Mouse (Mus musculus): ENCODE results near the gene Dcaf5.

Gene Dcaf5

DNA sequence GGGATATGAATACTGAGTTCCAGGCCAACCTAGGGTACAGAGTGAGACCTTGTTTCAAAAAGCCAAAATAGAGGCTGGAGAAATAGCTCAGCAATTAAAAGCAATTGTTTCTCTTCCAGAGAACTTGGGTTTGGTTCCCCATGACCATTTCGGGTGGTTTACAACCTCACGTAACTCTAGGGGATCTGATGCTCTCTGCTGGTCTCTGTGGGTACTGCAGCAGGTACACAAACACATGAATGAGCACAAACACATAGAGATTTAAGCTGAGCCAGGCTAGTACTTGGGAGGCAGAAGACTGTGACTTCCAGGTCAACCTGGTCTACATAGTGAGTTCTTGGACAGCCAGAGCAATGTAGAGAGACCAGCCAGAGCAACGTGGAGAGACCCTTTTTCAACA lies 28.6 kb downstream of the Dcaf5 start:
- DNase-seq (ENCODE audit: low spot score in 2 of 2) = no peak

DNA sequence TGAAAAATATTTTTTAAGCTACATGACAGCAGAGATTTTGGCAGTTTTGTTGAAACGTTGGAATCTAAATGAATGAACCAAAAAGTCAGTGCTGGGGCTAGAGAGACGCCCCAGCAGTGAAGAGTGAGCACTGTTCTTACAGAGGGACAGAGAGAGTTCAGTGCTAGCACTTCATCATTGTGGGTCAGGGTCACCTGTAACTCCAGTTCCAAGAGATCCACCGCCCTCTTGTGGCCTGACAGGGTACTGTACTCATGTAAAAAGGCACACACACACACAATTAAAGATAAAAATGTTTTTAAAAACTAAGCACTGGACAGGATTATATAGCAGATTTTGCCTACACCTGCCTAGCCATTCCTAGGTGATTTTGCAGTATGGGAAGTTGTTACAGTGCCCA lies 29.8 kb downstream of the Dcaf5 start:
- no peak for DNase-seq (ENCODE audit: low spot score in 2 of 2)

DNA sequence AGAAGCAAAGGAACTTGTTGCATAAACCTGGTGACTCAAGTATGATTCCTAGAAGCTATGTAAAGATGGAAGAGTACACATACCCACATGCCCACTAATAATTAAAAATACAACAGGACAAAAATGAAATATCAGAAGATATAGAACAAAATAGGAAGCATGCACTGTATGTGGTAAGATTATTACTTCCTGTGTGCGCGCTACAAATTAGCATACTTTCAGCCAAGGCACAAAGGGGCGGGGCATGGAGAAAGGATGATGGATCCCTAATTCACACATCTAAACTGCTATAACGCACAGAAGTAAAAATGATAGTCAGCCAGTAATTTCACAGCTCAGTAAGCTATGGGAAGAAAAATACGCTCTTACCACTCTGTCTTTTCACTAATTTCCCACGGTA lies 32.3 kb downstream of the Dcaf5 start:
- DNase-seq (ENCODE audit: low spot score in 2 of 2) = no peak

DNA sequence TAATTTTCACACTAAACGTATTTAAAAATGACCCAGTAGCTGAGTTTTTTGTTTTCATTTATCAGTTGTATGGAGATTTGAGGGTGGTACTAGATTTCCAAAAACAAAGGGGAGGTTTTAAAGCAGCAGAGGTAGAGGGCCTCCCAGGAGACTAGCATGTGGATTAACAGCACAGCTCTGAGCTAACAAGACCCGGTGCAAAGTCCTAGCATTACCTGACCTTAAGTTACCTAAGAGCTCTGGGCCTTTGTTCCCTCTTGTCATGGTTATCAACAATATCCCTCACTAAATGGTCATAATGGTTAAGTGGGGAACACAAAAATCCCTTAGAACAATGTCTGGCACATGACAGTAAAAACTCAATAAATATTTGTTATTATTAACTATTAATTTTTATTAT lies 37.3 kb downstream of the Dcaf5 start:
- DNase-seq (ENCODE audit: low spot score in 2 of 2) = no peak

DNA sequence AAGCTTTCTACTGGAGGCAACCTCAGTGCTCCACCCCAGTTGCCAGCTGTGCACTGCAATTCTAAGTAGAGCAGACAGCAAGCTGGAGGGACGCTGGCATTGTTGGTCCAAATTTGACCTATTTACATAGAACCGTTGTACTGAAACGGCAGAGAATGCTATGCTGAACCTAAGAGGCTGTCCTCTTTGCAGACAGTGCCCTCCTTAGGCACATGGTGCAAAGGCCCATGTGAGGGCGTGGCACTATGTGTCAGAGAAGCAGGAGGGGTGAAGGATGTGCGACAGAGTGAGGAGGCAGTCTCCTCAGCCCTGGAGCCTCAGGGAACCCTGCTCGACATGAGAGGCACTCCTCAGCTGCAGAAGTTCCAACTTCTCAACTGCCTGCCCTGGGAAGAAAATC lies 40.0 kb downstream of the Dcaf5 start:
- no peak for DNase-seq (ENCODE audit: low spot score in 2 of 2)

DNA sequence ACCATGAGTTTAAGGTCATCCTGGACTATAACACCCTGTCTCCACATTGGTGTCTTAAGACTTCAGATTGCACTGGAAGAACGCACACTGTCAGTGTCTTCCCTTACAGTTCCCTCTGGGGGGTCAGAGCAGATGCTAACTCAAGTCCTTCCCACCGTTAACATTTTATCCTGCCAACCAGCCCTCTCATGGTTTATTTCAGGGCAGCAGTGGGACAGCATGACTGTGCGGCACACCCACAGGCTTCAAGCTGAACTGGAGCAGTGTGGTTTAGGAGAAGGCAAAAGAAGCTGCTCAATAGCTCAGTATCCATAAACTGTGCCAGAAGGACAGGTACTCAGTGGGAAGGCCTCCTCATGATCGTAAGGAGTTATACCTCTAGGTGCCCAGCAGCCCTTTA lies 41.1 kb downstream of the Dcaf5 start:
- no peak for DNase-seq (ENCODE audit: low spot score in 2 of 2)

DNA sequence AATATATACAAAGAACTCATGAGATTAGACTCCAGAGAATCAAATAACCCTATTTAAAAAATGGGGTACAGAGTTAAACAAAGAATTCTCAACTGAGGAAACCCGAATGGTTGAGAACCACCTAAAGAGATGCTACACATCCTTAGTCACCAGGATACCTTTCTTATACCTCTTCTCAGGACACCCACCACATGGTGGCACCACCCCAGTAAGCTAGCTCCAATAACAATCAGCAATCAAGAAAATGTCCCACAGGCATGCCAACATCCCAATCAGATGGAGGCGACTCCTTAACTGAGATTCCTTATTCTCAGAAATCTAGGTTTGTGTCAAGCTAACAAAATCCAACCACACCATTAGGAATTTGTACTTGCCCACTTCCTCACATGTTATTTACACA lies 42.4 kb downstream of the Dcaf5 start:
- DNase-seq (ENCODE audit: low spot score in 2 of 2) = no peak

DNA sequence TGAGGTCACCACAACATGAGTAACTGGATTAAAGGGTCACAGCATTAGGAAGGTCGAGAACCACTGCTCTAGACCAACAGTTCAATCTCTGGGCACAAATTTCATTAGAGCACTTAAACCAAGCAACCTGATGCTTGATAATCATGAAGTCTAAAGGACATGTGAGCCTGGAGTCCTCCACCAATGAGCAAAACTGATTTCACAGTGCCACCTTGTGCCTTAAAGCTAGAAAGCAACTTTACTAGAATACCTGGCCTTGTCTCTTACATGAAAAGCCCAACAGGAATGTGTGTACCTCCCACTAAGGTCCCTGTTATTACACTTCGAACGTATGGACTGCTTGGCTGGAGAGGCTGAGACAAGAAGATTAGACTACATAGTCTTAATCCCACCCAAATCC lies 47.0 kb downstream of the Dcaf5 start:
- DNase-seq (ENCODE audit: low spot score in 2 of 2) = no peak

DNA sequence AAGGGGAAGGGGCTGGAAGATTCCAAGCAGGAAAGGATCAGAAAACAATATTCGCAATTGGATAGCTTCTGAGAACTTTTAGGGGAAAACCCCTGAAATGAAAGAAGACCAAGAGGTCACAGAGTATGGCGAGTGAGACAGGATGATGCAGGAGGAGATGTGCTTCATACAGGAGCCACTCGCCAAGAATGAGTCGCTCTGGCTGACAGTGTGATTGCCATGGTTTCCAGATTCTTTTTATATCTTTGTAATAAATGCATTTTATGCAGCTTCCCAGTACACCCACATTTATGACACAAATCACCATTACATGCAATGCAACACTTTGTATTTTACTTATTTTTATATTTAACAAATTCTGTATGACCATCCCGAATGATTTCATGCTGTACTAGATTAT lies 49.1 kb downstream of the Dcaf5 start:
- no peak for DNase-seq (ENCODE audit: low spot score in 2 of 2)

DNA sequence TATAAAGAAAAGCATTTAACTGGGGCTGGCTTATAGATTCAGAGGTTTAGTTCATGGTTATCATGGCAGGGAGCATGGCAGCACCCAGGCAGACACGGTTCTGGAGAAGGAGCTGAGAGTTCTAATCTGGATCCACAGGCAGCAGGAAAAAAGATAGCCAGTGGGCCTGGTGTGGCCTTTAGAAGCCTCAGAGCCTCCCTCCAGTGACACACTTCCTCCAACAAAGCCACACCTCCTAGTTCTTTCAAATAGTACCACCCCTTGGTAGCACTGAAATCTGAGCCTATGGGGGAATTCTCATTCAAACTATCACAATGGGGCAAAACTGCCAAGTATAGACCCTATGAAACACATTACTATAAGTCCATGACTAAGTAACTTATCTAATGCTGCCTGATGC lies 51.0 kb downstream of the Dcaf5 start:
- no peak for DNase-seq (ENCODE audit: low spot score in 2 of 2)

DNA sequence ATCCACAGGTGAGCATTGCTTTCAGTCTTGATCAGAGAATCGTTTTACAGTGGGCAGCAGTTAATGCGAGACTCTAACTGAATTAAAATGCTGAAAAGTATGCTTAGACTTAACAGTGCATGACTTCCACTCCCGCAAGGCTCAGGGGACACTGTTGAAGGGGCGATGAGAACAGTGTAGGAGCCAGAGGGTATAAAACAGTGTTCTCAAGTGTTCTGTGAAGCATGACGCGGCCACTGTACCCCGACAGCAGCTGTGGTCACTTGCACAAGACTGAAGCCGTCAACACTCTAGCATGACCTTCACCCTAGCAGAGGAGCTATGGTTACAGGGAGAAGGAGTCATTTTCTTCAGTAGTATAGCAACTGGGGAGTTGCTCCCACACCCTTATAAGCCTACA lies 52.9 kb downstream of the Dcaf5 start:
- no peak for DNase-seq (ENCODE audit: low spot score in 2 of 2)

DNA sequence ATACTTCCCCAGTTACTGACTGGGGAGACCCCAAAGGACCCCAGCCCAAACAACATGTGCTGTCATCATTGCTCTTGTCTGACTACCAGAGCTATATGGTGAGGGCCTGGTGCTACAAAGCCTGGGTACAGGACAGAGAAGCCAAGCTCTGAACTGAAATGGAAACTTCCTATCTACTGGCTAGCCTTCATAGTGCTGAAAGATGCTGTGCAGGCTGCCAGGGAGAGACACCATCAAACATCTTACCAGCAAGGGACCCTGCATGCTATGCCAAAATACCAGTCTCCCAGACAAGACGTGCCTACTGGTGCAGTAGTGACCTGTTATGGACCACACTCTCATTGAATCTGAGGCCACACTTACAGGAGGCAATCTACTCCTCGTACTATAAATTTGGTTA lies 53.6 kb downstream of the Dcaf5 start:
- no peak for DNase-seq (ENCODE audit: low spot score in 2 of 2)

DNA sequence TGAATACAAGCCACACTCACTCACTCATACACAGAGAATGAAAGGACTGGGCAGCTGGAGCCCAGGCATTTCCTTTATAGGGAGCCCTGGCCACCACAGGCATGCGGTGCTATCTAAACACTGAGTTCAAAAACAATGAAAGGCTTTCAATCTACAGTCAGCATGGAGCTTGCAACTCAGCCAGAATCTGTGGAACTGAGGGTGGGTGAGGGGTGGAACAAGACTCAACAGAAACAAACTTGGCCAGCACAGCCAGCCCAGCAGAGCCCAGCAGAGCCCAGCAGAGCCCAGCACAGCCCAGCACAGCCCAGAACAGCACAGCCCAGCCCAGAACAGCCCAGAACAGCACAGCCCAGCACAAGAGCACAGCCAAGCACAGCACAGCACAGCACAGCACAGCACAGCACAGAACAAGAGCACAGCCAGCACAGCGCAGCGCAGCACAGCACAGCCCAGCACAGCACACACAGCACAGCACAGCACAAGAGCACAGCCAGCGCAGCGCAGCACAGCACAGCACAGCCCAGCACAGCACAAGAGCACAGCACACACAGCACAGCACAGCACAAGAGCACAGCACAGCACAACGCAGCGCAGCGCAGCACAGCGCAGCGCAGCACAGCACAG lies 56.5 kb downstream of the Dcaf5 start:
- peak in 1 of 2 experiments; percentile 31 for DNase-seq (ENCODE audit: low spot score in 2 of 2)

DNA sequence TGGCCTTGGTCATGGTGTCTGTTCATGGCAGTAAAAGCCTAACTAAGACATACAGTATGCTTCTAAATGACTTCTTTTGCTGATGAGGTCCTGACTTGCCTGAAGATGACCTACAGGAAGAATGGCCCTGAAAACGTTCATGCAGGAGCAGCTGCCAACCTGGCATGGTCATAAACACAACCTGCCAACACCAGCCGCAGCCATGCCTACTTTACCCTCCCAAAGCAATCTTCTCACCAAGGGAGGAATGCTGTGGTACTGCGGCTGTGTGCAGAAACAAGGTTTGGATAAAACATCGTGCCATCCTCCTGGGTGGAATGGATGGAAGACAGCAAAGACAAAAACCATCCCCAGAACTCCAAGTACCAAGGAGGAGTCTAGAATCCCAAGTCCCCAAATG lies 57.0 kb downstream of the Dcaf5 start:
- DNase-seq (ENCODE audit: low spot score in 2 of 2) = no peak

DNA sequence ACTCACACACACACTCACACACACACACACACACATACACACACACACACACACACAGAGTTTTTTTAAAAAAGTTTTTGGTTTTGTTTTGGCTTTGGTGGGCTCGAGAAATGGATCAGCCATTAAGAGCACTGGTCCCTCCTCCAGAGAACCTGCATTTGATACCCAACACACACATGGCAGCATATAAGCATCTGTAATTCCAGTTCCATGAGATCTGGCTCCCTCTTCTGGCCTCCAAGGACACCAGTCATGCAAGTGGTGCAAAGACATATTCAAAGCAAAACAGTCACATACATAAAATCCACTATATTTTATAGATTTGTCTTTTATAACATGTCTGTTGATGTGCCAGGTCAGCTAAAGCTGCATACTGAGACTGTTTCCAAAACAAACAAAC lies 58.8 kb downstream of the Dcaf5 start:
- no peak for DNase-seq (ENCODE audit: low spot score in 2 of 2)

DNA sequence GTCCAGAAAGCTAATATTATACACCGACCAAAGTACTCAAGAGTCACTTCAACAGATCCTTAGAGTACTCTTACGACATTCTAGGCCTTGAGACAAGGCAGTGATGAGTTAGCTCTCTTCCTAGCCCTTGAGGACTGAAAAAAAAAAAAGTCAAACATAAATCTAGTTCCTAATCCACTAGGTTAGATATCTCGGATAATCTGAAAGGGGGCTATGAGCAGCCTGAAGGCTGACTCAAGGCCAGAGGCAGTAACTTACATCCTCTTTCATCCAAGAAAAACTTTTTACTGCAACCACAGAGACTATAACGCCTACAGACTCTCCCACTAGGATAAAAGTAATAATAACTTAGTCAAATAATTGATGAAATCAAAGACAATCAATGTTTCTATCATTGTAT lies 60.7 kb downstream of the Dcaf5 start:
- DNase-seq (ENCODE audit: low spot score in 2 of 2) = no peak

DNA sequence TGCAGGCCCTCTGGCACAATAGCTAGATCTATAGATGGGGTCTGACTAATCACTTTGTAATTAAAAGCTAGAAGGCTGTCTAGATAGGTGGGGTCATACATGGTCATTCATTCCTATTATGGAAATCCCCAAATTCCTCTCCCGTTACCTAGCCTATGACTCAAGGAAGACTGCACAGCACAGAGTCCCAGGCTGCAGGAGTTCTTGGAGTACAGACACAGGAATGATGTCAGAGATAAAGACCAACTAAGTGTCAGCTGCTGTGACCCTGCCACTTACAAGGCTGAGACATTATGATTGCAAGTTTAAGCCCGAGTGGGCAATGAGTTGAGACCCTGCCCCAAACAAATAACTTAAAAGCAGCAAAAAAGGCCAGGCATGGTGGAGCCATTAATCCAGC lies 61.7 kb downstream of the Dcaf5 start:
- no peak for DNase-seq (ENCODE audit: low spot score in 2 of 2)

DNA sequence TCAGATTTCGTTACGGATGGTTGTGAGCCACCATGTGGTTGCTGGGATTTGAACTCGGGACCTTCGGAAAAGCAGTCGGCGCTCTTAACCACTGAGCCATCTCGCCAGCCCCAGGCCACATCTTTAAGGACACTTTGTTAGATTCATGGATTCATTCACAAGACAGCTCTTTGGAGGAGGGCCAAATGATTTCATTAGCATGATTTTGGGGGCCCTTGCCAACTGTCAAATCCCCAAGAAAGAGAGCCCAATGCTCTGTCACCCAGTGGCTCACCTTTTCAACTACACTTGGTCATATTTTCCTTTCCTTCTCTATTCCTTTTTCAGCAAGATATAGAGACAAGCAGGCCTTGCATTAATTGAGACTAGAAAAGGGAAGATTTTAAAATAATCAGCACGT lies 63.5 kb downstream of the Dcaf5 start:
- DNase-seq (ENCODE audit: low spot score in 2 of 2) = no peak

DNA sequence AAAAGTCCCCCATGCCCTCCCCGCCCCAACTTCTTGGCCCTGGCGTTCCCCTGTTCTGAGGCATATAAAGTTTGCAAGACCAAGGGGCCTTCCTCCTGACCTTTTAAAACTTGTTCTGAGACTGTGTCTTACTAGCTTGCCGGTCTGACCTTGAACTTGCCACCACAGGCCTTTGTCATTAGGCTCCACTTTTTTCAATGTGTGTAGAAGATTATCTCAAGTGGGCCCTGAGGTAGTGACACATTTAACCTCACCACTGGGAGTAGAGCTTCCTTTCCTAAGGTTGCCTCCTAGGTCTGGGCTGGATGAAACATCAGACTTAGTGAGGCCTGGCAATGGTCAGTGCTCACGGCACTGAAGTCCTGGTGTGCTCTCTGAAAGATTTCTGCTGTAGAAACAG lies 69.2 kb downstream of the Dcaf5 start:
- no peak for DNase-seq (ENCODE audit: low spot score in 2 of 2)

DNA sequence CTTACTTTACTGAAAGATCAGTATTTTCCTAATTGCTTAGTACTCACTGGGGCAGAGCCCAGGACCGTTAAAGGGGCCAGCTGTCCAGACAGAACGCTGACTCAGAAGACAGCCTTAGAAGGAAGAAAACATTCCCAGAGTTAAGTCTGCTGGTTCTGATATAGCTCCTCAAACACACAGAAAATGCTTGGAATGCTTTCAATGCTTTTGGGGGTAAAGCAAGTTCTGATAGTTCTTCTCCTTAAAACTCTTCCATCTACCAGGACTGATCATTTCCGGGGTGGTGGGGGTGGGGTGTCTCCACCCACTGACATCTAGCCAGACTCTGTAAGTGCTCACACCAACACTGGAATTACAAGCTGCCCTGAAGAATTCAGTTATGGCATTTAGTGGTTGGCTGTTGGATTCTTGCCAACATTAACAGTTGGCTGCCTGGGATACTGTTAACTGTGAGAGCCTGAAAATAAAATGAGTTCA lies 70.4 kb downstream of the Dcaf5 start:
- no peak for DNase-seq (ENCODE audit: low spot score in 2 of 2)

DNA sequence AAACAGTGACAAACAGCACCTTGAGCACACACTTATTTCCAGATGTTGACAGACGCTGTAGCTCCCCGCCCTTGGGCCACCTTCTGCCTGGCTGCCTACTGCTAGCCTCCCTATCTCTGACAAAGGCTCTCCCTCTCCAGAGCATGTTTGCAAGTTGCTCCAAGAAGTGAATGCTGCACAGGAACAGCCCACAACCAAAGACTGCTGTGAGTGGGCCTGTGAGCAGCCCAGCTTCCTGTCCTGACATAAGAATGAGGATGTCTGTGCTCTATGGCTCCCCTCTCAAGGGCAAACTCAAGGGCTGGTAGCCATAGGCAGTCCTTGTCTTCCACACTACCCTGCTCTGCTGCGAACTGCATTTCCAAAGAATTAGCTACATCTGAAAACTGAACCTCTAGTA lies 71.1 kb downstream of the Dcaf5 start:
- DNase-seq (ENCODE audit: low spot score in 2 of 2) = no peak

DNA sequence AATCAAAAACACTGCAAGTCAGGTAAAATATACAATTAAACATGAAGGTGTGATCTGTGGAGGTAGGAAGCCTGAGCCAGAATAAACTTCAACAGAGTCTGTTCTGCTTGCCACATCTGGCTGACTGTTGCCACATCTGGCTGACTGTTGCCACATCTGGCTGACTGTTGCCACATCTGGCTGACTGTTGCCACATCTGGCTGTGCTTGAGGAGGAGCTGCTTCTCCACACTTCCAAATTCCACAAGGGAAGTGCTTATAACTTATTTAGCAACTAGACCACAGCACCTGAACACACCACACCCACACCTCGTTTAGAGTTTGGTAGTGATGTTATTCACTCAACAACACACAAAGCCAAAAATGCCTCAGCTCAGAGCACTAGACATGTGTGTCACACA lies 74.7 kb downstream of the Dcaf5 start:
- no peak for DNase-seq (ENCODE audit: low spot score in 2 of 2)

DNA sequence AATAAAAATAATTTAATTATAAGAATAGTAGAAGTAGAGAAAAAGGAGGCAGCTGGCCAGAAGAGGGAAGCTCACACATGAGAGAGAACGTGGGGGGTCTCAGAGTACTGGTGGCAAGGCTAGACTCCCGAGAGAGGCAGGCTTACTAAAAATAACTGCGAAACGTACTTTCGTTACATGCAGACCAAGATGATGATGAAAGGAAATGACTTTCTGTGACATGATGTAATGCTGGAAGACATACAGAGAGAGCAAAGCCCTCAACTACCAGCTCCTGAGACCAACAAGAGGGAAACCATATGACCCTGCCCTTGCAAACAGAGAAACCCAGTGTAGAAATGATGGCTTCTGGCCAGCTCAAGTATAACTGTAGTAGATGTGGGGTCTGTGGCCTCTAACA lies 76.1 kb downstream of the Dcaf5 start:
- DNase-seq (ENCODE audit: low spot score in 2 of 2) = no peak

DNA sequence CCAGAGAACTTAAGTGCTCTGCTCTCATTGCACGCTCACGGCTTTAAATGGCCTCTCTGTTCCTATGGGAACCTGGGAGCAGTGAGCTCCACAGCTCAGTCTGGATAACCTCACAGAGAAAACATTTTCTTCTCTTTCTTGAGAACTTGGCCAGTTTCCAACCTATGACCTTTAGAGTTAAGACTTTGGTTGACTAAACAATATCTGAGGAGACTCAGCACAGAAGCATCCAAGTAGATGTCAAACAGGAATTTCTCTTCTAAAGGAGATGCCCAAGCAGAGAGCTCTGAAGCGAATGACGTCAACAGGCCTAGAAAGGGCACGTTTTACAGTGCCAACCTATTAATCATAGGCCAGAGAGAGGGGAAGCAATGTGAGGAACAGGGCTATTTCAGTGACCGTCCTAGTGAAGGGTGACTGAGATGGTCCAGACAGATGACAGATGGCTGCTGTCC lies 91.6 kb downstream of the Dcaf5 start:
- no peak for DNase-seq (ENCODE audit: low spot score in 2 of 2)
